Mouse (Mus musculus): ENCODE data around the gene Aar2. TPM values are rescaled to one million over a fixed set of nuclear protein-coding genes. Genes with fewer than 3 reads are reported as not detected.
A peak's percentile ranks its signal among the peaks of the same experiment; 100 is the strongest.

The Aar2 gene
- total RNA-seq, 1 experiment: 23.0 TPM

- Histone ChIP-seq H3K9me3 (ENCODE audit: control insufficient read depth, insufficient read depth, low read depth, low read length) (no peaks in the 10 kb centered on the region), H3K36me3 (ENCODE audit: control insufficient read depth, insufficient read depth, low read length, poor library complexity, severe bottlenecking) (no peaks in the 10 kb centered on the region), H3K9ac (ENCODE audit: insufficient read depth, low read depth, low read length, poor library complexity, severe bottlenecking) (peak overlapping the region; percentile 72), H3K27ac (ENCODE audit: insufficient read depth, low read depth, low read length, poor library complexity, severe bottlenecking) (no peak overlapping the region), H3K4me1 (ENCODE audit: control insufficient read depth in 2 of 2, insufficient read depth in 2 of 2, low read length in 2 of 2, poor library complexity in 1 of 2) (peaks cover 0 to 8% of the 10 kb centered on the region in 2 experiments; a peak in 1 of 4 replicates), H3K4me3 (ENCODE audit: insufficient read depth in 1 of 2, low read depth in 1 of 2, low read length in 2 of 2, poor library complexity in 1 of 2, severe bottlenecking in 1 of 2) (peak overlapping the region; percentile 96 to 97)
- TF ChIP-seq ZC3H11A (IDR thresholded peaks at IDR 0.05; ENCODE audit: borderline replicate concordance, low read depth, low read length) (no peak), CHD2 (IDR thresholded peaks at IDR 0.05; ENCODE audit: low read depth, low read length) (no peak), HCFC1 (IDR thresholded peaks at IDR 0.05; ENCODE audit: borderline replicate concordance, insufficient read depth, low read length) (0 out of 2 replicates have a peak, but pooled peaks have one; percentile 8), MAFK (IDR thresholded peaks at IDR 0.05; ENCODE audit: insufficient read depth, low read depth, low read length) (no peak), ZNF384 (IDR thresholded peaks at IDR 0.05; ENCODE audit: low read depth, low read length) (no peak)
- DNase-seq (ENCODE audit: low read depth, low spot score): peak; percentile 35
- in situ Hi-C loops (cut with MboI; ENCODE audit: low sequenced_read_pairs in 2 of 2, unreplicated experiment in 2 of 2): no loop called here
Observed at GRCm38 (mm10) chr2:156613081-156613540, 65.7 kb downstream of the Aar2 start.

GRCm38 (mm10) chr2:156613541-156614257 is 66.3 kb downstream of the Aar2 start, which contains the start of gene Dlgap4:
Gene Dlgap4 (plus strand): TSS chr2:156613705.
- H3K36me3 ChIP-seq (ENCODE audit: control insufficient read depth, insufficient read depth, low read length, poor library complexity, severe bottlenecking): no peaks in the 10 kb centered on the region
- in situ Hi-C loops (cut with MboI; ENCODE audit: low sequenced_read_pairs in 2 of 2, unreplicated experiment in 2 of 2): no loop called here
- H3K4me3 ChIP-seq (ENCODE audit: insufficient read depth in 1 of 2, low read depth in 1 of 2, low read length in 2 of 2, poor library complexity in 1 of 2, severe bottlenecking in 1 of 2): peak within 1 kb of the TSS; percentile 96 to 97
- no peak within 1 kb of the TSS for H3K27ac ChIP-seq (ENCODE audit: insufficient read depth, low read depth, low read length, poor library complexity, severe bottlenecking)
- peaks cover 0 to 8% of the 10 kb centered on the region in 2 experiments; a peak in 1 of 4 replicates for H3K4me1 ChIP-seq (ENCODE audit: control insufficient read depth in 2 of 2, insufficient read depth in 2 of 2, low read length in 2 of 2, poor library complexity in 1 of 2)
- peak within 1 kb of the TSS; percentile 88 for H3K9ac ChIP-seq (ENCODE audit: insufficient read depth, low read depth, low read length, poor library complexity, severe bottlenecking)
- TF ChIP-seq ZNF384 (IDR thresholded peaks at IDR 0.05; ENCODE audit: low read depth, low read length): no peak
- TF ChIP-seq MAFK (IDR thresholded peaks at IDR 0.05; ENCODE audit: insufficient read depth, low read depth, low read length): no peak
- DNase-seq (ENCODE audit: low read depth, low spot score): no peak
- H3K9me3 ChIP-seq (ENCODE audit: control insufficient read depth, insufficient read depth, low read depth, low read length): no peaks in the 10 kb centered on the region

- no peaks in the 10 kb centered on the region for H3K36me3 ChIP-seq (ENCODE audit: control insufficient read depth, insufficient read depth, low read length, poor library complexity, severe bottlenecking)
- TF ChIP-seq HCFC1 (IDR thresholded peaks at IDR 0.05; ENCODE audit: borderline replicate concordance, insufficient read depth, low read length) (no peak), CHD2 (IDR thresholded peaks at IDR 0.05; ENCODE audit: low read depth, low read length) (no peak), MAFK (IDR thresholded peaks at IDR 0.05; ENCODE audit: insufficient read depth, low read depth, low read length) (no peak), ZC3H11A (IDR thresholded peaks at IDR 0.05; ENCODE audit: borderline replicate concordance, low read depth, low read length) (no peak), ZNF384 (IDR thresholded peaks at IDR 0.05; ENCODE audit: low read depth, low read length) (no peak)
- peaks cover 0 to 8% of the 10 kb centered on the region in 2 experiments; a peak in 1 of 4 replicates for H3K4me1 ChIP-seq (ENCODE audit: control insufficient read depth in 2 of 2, insufficient read depth in 2 of 2, low read length in 2 of 2, poor library complexity in 1 of 2)
- in situ Hi-C loops (cut with MboI; ENCODE audit: low sequenced_read_pairs in 2 of 2, unreplicated experiment in 2 of 2): no loop called here
- H3K27ac ChIP-seq (ENCODE audit: insufficient read depth, low read depth, low read length, poor library complexity, severe bottlenecking): no peak overlapping the region
- H3K4me3 ChIP-seq (ENCODE audit: insufficient read depth in 1 of 2, low read depth in 1 of 2, low read length in 2 of 2, poor library complexity in 1 of 2, severe bottlenecking in 1 of 2): peak overlapping the region; percentile 89 to 96
- no peak for DNase-seq (ENCODE audit: low read depth, low spot score)
- H3K9ac ChIP-seq (ENCODE audit: insufficient read depth, low read depth, low read length, poor library complexity, severe bottlenecking): peak overlapping the region; percentile 88
- no peaks in the 10 kb centered on the region for H3K9me3 ChIP-seq (ENCODE audit: control insufficient read depth, insufficient read depth, low read depth, low read length)
Observed at GRCm38 (mm10) chr2:156614258-156614556, 66.8 kb downstream of the Aar2 start.

- no peak overlapping the region for H3K27ac ChIP-seq (ENCODE audit: insufficient read depth, low read depth, low read length, poor library complexity, severe bottlenecking)
- H3K4me3 ChIP-seq (ENCODE audit: insufficient read depth in 1 of 2, low read depth in 1 of 2, low read length in 2 of 2, poor library complexity in 1 of 2, severe bottlenecking in 1 of 2): peak overlapping the region; percentile 89 to 96
- DNase-seq (ENCODE audit: low read depth, low spot score): no peak
- no peak for TF ChIP-seq ZNF384 (IDR thresholded peaks at IDR 0.05; ENCODE audit: low read depth, low read length)
- no peak for TF ChIP-seq ZC3H11A (IDR thresholded peaks at IDR 0.05; ENCODE audit: borderline replicate concordance, low read depth, low read length)
- TF ChIP-seq MAFK (IDR thresholded peaks at IDR 0.05; ENCODE audit: insufficient read depth, low read depth, low read length): no peak
- TF ChIP-seq HCFC1 (IDR thresholded peaks at IDR 0.05; ENCODE audit: borderline replicate concordance, insufficient read depth, low read length): no peak
- H3K9ac ChIP-seq (ENCODE audit: insufficient read depth, low read depth, low read length, poor library complexity, severe bottlenecking): peak overlapping the region; percentile 88; the same call in 1 of the 2 replicates
- H3K36me3 ChIP-seq (ENCODE audit: control insufficient read depth, insufficient read depth, low read length, poor library complexity, severe bottlenecking): no peaks in the 10 kb centered on the region
- in situ Hi-C loops (cut with MboI; ENCODE audit: low sequenced_read_pairs in 2 of 2, unreplicated experiment in 2 of 2): no loop called here
- H3K9me3 ChIP-seq (ENCODE audit: control insufficient read depth, insufficient read depth, low read depth, low read length): no peaks in the 10 kb centered on the region
- H3K4me1 ChIP-seq (ENCODE audit: control insufficient read depth in 2 of 2, insufficient read depth in 2 of 2, low read length in 2 of 2, poor library complexity in 1 of 2): peaks cover 0 to 8% of the 10 kb centered on the region in 2 experiments; a peak in 1 of 4 replicates
Observed at GRCm38 (mm10) chr2:156614661-156615654, 67.6 kb downstream of the Aar2 start.
